Mouse (Mus musculus) small intestine, adult 2 months (tissue): ENCODE measurements at regions not wholly inside any gene's neighbourhood (a gene's known extent, or its start where the extent isn't known, plus 50 kb on each side); places are given as distances from the start of the nearest gene placed in this dataset.

ENCODE experiments used
- CTCF ChIP-seq: fragments of 200-500 bp; IDR thresholded peaks from 2 replicates; pipeline ENCODE4 v1.5.1; 2012; ENCODE audit warnings: low read depth, mild to moderate bottlenecking, control low read depth, inconsistent platforms, low read length, moderate library complexity, mixed read lengths; ENCODE audit not compliant: insufficient replicate concordance, insufficient read length; ENCODE audit errors: extremely low read depth
- POLR2A ChIP-seq: fragments of 200-500 bp; IDR thresholded peaks from 2 replicates; pipeline ENCODE4 v1.6.1; 2012; ENCODE audit warnings: low read depth, mild to moderate bottlenecking, control low read depth, inconsistent platforms, low read length, moderate library complexity

DNA sequence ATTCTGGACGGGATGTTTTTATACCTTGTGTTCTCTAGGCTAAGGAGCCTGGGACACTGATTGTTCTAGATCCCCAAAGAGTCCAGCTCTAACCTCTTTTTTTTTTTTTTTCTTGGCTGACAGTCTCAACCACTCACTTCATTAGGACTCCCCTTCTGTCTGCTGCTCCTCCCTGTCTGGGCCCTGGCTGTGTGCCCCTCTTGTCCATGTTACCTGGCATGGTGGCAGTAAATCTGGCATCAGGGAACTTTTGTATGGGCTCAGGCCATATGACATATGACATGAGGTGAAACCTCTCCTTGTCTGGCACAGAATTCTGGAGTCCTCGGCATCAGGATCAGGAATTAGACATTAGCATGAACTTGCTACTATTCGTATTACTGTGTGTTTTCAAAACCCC is 717.5 kb downstream of the Vrk1 start:
- TF ChIP-seq CTCF (no peak), POLR2A (no peak)
